Comparison of ENCODE assay signal across 24 mouse cellular contexts in genomic region chr7:65957245-65957644, GRCm38 (mm10).
"Had no signal": no experiment of that assay in that cellular context is flagged by ENCODE, and none has a peak within 500 bp of the region (broad histone marks: within the 10 kb centered on the region; RNA-seq: fewer than 3 reads in every experiment).

No protein-coding gene starts in this region.

- ATAC-seq: forebrain, postnatal 0 days; hindbrain, embryonic 16.5 days; inflammation-experienced regulatory T-cells, adult 6 months had no signal

- H3K4me2 ChIP-seq: heart, embryonic 12.5 days; hindbrain, embryonic 12.5 days; hindbrain, embryonic 14.5 days; limb, embryonic 12.5 days; liver, embryonic 11.5 days had no signal

- H3K27ac ChIP-seq: heart, embryonic 10.5 days; hindbrain, embryonic 10.5 days; hindbrain, embryonic 12.5 days; hindbrain, embryonic 14.5 days; kidney, postnatal 0 days; layer of hippocampus, adult 2 months; left cerebral cortex, adult 2 months; limb, embryonic 10.5 days; limb, embryonic 12.5 days; liver, embryonic 14.5 days had no signal

- H3K27me3 ChIP-seq: limb, embryonic 12.5 days had no signal

- DNase-seq: forebrain, postnatal 0 days; gastrocnemius, postnatal 14 days; gastrocnemius, postnatal 36 days; heart, adult 18-20 months; heart, postnatal 10 days; heart, postnatal 4 days; kidney, adult 18-20 months; kidney, adult 8-10 months; kidney, postnatal 14 days; kidney, postnatal 36 days had no signal

- H3K9ac ChIP-seq: forebrain, postnatal 0 days; heart, embryonic 12.5 days; hindbrain, embryonic 12.5 days; hindbrain, embryonic 14.5 days; limb, embryonic 12.5 days; liver, embryonic 14.5 days had no signal

- H3K9me3 ChIP-seq: heart, embryonic 10.5 days; heart, embryonic 12.5 days; hindbrain, embryonic 10.5 days; hindbrain, embryonic 12.5 days; limb, embryonic 10.5 days had no signal

- H3K36me3 ChIP-seq: heart, embryonic 12.5 days; hindbrain, embryonic 10.5 days; hindbrain, embryonic 12.5 days; limb, embryonic 12.5 days had no signal

- H3K4me3 ChIP-seq: heart, embryonic 10.5 days; heart, embryonic 12.5 days; hindbrain, embryonic 10.5 days; hindbrain, embryonic 12.5 days; layer of hippocampus, adult 2 months; left cerebral cortex, adult 2 months; limb, embryonic 10.5 days; limb, embryonic 12.5 days had no signal

- H3K4me1 ChIP-seq: heart, embryonic 12.5 days had no signal
